Mouse (Mus musculus) kidney, postnatal 10 days (tissue): Measurements from ENCODE around the gene Nme9.

Source experiments
- DNase-seq: peaks from one replicate; pipeline ENCODE4 v3.0.0; 2021; ENCODE audit warnings: mixed read lengths

Gene Nme9

DNA sequence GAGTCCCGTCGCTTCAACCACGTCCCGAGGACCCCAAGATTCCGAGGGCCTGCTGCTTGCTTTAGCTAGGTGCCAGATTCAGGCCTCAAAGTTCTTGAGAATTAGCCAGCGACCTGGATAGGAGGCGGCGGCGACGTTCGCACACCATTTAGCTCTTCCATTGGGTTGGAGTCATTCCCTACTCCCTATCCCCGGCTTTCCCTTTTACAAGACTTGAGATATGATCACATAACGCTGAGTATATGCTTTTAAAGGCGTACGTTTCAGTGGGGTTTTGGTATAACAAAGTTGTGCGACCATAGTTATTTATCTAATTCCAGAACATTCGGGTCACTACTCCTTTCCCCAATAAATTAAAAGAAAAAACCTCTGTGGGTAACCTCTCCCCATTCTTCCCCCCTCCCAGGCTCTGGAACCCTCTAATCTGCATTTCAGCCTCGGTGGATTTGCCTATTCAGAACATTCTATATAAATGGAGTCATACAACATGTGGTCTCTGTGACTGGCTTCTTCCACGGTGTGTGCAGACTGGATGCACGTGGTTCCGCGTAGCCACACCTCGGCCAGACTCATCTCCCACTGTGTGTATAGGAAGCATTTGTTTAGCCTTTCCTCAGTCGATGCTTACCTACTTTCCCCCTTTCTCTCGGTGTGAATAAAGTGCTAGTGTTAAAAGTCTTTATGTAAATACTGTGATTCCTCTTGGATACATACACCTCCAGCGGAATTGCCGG, 14.1 kb upstream of the Nme9 start, which contains the start of gene Mras:
Gene Mras, minus strand, starts transcription at position 351 of the 734 bp plus-strand sequence.
- no peak for DNase-seq

DNA sequence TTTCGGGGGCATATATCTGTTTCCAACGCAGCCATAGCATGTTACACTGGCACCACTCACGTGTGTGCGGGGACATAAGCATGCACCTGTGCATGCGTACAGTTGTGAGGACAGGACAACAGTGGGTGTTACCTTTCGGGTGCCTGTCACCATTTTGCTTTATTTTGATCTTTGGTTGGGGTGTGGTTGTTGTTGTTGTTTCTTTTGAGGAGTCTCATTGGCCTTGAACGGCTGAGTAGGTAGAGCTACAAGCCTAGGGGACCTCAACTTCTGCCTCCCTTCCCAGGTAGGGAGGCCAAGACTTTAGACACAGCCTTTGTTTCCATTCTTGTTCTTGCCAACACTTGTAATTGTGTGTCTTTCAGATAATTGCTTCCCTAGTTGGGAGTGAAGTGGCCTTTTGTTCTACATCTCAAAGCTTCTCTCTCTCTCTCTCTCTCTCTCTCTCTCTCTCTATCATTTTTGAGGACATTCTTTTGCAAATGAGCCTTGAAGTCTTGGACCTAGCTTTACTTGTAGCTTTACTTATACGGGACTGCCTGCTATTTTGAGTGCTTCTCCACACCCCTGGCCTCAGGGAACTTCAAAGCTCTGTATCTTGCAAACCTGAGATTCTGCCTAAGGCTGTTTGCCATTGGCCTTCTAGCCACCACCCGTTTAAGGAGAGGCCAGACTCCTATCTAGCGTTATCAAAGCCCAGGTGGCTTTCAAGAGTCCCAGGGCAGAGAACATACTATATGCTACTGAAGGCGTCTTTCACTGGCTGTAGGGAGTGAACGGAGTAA, 13.3 kb upstream of the Nme9 start:
- DNase-seq: no peak

DNA sequence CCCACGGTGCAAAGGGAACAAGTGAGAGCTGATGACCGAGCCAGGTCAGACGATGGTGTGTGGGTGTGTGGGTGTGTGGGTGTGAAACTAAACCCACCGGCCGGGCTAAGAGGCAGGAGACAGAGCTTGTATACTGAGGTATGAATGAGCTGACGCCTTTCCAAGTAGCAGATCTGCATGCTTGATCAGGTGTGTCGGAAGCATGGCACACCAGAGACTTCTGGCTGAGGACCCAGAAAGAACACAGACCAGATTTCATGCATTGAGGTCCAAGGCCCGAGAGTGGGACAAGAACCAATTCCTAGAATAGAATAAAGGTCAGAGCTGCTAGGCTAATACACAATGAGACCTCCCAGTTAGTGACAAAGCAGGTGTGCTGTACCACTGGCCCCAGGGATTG, 12.2 kb upstream of the Nme9 start:
- DNase-seq: no peak

DNA sequence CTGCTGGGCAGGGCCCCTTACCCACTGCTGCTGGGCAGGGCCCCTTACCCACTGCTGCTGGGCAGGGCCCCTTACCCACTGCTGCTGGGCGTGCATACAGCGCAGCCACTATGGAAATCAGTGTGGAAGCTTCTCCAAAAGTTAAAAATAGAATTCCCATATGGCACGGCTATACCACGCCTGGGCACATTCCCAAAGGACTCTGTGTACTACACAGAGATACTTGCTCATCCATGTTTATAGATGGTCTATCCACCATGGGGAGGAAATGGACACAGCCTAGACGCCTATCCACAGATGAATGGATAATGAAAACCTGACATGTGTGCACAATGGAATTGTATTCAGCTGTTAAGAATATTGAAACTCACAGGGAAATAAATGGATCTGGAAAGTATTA, 10.3 kb upstream of the Nme9 start:
- no peak for DNase-seq

DNA sequence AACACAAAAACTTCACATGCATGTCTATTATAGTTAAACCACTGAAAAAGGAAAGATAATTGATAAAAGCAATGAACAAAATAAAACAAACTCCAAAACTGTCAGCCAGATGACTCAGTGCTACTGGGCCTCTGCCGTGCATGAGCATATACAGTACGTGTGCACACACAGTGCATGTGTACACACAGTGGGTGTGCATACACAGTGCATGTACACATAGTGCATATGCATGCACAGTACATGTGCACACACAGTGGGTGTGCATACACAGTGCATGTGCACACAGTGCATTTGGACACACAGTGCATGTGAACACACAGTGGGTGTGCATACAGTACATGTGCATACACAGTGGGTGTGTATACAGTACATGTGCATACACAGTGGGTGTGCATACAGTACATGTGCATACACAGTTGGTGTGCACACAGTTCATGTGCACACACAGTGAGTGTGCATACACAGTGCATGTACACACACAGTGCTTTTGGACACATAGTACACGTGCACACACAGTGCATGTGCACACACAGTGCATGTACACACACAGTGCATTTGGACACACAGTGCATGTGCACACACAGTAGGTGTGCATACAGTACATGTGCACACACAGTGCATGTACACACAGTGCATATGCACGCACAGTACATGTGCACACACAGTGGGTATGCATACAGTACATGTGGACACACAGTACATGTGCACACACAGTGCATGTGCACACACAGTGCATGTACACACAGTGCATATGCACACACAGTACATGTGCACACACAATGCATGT, 9.4 kb upstream of the Nme9 start:
- DNase-seq: no peak

DNA sequence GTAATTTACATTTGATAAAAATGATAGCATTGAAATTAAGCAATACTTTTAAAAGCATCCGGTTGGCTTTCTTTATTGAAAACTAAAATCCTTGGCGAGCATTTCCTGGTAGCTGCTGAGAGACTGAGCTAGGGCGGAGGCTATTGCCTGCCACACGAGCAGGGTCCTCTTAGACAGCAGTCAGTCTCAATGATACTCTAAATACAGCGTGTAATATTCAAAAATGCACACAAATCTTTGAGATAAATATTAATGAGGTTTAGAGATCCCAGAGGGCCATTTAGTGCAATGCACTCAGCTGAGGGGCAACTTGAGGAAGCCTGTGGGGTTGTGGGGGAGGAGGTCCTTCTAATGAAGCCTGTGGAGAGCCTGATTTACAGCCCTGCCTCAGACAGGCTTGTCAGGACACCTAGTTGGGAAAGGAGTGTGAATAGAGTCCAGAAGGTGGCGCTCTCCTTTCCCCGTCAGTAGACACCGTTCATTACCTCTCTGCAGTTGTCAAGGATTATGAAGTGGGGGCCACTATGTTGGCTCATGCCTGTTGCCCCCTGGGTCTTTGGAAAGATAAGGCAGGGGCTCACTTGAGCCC, 6.6 kb upstream of the Nme9 start:
- DNase-seq: peak; percentile 42

DNA sequence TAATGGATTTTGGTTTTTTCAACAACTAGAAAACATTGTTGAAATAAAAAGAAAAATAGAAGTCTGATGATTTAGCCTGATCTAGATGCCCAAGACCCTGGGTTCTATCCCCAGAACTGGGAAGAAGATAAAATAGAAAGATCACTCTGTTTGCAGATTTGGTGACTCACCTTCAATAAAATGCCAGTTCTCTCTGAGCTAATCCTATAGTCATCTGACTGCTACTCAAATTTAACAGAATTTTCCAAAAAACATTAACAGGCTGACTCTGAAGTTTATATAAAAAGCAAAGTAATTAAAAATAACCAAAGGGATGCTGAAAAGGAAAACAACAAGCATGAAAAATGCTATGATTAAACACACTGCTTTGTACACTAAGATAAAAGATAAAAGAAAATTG, 5.0 kb upstream of the Nme9 start:
- no peak for DNase-seq

DNA sequence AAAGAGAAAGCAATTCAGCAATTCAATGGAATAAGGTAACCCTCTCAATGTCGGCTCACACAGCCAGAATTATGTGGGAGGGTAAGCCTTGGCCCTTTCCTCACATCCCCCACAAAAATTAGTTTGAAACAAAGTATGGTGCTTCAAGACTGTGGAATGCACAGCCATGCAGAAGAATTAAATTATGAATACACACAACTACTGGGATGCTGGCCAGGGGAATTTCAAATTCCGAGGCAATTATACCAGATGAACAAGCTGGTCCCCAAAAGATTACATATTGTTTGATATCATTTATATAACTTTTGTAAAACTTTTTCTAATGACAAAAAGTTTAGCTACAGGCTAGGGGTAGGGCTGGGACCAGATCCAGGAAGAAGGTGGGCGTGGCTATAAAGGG, 4.0 kb upstream of the Nme9 start:
- DNase-seq: no peak

DNA sequence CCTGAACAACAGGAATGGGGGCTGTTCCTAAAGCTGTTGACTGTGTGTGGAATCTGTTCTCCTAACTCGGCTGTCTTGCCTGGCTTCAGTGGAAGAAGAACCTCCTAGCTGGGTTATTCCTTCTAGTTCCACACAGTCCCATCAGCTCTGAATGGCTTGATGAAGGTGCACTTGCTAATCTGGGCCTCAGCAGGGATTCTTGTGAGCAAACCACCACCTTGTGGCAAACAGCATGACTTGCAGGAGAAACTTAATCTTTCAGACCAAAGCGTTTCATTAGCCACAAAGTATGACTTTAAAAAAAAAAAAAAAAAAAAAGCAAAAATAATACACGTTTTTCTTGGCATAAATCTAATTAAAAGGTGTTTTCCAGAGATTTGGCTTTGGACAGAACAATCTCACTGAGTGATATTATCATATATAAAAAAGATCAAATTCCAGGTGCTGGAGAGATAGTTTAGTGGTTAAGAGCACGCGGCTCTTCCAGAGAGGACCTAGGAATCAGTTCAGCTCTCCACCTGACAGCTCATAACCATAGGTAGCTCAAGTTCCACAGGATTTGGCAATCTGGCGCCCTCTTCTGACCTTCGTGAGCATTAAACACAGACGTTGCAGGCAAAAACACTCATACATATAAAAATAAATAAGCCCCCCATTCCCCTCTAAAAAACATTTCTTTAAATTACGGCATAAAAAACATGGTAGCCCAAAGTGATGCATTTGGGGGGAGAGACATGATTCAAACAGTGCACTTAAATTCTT, 1.2 kb upstream of the Nme9 start:
- DNase-seq: peak; percentile 43

DNA sequence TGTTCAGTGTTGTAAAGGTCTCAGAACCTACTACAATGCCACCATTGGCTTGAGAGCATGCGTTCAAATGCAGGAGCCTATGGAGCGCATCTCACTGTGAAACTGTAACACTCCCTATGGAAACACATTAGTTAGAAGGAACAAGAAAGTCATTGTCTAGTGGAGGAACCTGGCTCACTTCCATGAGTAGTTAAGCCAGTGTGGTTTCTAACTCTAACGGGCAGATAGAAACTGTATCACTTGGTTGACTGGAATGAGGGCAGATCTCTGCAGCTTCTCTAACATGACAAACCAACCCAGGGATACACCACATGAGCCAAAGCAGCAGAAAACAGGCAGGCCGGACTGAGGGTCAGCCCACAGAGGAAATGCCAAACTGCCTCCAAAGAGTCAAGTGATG, 2.9 kb downstream of the Nme9 start:
- DNase-seq: no peak

DNA sequence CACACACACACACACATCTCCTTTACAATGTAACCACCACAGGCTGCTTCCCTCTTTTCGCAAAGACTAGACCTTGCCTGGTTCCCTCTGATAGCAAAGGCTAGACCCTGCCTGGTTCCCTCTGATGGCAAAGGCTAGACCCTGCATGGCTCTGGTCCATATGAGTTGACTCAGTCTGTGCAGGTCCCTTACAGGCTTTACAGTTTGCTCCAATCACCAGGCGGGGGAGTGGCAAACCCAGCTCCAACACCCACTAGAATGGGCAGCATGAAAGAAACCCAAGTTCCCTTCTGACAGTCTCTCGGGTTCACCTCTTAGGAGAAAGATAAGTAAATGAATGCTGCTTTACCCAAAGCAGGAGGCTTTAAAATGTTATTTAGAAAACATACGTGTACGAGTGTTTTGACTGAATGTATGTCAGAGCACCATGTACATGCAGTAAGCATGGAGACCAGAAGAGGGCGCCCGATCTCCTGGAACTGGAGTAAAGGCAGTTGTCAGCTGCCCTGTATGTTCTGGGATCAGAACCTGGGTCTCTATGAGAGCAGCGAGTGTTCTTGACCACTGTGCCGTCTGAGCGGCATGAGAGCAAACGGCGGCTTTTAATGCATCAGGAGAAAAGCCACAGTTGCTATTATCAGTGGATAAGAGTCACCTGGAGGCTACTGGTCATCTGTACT, 7.4 kb downstream of the Nme9 start:
- DNase-seq: peak; percentile 73

DNA sequence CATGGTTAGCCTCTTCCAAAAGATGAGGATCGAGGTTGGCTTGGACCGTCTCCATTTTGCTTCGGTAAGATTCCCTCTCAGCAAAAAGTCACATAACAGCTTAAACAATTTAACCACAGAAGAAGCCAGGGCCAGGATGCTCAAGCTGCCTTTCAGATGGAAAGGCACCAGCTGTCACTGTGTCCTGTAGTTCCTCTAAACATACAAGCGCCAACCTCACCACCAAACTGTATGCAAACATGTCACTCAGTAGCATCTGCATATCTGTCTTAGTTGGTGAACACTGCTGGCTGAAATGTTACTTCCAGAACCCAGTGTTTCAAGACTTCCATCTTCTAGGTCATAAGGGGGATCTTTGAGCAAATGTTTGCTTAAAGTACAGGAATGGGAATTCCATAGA, 8.5 kb downstream of the Nme9 start:
- DNase-seq: no peak

DNA sequence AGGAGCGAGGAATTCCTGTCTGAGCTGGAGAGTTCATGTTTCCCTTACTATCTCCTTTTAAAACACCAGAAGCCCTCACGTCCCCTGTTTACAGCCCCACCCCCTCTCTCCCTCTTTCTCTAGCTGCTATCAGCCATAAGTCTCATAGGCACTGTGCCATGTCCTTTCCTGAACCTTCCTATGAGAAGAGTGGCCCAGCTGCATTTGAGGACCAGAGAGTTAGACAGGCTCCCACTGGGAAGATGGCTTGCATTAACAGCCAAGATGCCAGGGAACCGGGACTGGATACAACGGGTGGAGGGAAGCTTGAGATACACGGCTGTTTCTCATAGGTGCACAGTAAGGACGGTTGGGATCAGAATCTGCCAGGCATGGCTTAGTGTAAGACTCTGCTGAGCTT, 13.6 kb downstream of the Nme9 start:
- no peak for DNase-seq

DNA sequence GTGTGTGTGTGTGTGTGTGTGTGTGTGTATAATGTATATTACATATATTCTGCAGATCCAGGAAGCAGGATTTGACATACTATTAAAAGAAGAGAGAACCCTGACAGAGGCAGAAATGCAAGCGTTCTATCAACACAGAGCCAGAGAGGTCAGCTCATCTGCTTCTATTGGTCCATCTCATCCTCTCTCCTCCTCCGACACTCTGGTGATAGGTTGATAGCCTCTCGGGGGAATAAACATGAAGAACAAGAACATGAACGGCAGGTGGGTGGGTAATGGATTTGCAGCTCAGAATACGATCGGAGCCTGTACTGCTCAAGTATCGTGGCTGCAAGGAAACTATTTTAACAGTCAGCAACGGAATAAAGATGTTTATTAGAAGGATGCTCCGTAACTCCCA, 17.3 kb downstream of the Nme9 start:
- DNase-seq: no peak

DNA sequence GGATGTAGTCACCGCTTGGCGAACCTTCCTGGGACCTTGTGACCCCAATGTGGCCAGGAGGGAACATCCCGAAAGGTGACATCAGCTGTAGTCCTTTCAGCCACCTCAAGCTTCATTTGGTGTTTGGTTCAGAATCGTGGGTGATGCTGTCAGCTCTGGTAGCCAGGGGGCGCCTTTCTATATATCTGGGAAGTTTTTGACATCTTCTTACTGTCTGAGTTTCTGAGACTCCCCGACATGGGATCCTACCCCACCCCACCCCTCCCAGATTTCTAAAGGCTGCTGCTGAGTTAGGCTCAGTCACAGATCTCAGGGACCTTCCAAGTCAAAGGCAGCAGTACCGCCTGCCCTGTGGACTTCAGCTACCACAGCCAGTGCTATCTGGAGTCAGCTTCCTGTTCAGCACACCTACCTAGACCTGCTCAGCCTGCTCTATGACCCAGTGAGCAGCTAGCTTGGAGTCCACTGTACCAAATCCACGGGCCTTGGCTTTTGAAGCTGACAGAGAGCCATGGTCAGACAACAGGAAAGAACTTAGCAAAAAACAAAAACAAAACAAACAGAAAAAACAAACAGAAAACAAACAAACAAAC, 18.5 kb downstream of the Nme9 start:
- no peak for DNase-seq

DNA sequence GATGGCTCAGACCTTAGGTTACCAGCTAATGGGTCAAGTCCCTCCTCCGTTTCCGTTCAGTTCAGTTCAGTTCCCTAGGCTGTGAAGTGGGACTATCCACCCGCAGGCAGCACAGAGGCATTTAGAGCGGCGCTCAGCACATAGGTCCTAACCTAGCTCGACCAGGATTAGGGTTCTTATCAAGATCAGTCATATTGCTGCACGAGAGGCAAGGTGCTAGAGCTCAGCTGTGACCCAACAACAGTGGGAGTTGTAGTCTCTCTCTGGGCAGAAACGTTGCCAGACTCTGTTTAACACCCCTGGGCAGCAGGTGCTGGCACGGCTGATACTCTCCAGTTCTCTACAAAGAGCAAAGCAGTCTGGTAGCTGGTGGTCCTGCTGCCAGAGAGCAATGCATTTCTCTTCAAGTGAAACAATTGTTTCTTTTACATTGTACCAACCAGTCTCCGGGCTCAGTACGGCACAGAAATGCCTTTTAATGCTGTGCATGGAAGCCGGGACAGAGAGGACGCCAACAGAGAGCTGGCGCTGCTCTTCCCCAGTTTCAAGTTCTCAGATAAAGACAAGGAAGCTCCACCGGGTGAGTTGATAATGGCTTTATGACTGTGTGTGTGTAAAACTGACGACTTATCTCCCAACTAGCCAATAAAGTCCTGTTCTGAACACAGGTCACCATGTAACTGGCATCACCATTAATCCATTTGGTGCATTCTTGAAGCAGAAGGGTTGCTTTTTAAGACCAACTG, 19.2 kb downstream of the Nme9 start:
- DNase-seq: no peak

DNA sequence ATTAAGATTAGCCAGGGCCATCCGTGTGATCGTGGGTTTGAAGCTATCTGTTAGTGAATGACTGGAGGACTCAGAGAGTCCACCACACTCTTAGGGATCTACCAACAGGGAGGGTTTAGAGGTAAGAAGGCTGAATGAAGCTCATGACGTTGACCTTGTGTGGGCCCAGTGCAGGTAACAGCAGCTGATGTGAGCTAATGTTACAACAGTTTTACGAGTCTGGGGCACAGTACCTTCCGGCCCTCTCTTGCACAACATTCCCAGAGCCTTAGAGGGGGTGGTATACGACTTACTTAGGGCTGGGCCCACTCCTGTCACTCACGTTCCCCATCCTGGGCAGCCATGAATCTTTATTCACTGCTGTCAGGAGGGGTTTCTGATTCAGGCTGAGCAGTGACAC, 20.1 kb downstream of the Nme9 start:
- no peak for DNase-seq

DNA sequence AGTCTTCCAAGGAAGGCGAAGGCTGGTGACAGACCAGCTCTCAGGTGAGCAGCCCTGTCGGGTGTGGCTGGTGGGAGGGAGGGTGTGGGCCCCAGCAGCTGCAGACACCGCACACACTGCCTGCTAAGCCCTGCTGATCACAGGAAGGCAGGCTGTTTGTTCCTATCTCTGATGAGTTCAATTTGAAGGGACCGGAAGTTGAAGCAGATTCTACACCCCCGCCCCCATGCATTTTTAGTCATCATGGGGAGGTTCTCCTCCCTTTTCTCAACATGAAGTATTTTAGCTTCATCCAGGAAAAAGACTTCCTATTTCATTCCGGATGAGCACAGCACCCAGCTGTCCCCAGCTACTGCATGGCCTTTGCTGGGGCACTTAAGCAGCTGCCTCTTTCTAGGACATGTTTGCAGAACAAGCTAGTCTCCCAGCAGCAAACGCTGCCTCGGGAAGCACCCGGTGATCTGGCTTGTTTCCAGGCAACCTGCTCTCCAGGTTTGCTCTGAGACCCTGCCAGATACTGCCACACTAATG, 28.0 kb downstream of the Nme9 start:
- no peak for DNase-seq

DNA sequence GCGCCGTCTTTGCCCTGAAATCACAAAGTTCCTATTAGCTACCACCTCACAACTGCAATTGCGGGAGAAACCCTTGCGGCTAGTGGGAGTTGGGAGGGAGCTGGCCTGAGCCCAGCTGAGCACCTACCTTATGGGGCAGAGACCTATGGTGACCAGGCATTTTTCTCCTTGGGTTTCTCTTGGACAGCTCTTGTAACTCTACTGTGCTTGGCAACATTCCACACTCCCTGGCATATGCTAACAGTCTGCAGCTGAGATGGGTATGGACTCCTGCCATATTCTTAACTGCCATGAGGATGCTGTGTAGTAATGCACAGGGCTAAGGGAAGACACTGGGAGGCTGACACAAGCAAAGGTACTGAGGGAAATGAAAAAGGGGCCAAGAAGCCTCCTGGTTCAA, 29.5 kb downstream of the Nme9 start:
- DNase-seq: no peak

DNA sequence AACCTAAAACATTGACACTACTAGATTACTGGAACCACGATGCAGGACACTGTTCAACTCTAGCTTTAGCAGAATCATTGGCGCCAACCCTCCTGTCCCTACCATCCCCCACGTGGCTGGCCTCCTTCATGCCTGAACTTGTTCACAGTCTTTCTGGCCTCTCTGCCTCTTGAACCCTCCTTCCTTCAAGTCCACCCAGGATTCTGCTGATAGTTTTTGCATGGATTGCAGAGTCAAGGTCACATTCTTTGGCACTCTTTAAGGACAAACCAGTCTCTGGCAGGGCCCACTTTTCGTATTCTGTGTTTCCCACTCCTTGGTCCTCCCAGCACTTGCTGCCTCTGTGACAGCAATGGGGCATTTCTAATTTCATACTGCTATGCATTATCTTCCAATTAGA, 31.9 kb downstream of the Nme9 start:
- no peak for DNase-seq

DNA sequence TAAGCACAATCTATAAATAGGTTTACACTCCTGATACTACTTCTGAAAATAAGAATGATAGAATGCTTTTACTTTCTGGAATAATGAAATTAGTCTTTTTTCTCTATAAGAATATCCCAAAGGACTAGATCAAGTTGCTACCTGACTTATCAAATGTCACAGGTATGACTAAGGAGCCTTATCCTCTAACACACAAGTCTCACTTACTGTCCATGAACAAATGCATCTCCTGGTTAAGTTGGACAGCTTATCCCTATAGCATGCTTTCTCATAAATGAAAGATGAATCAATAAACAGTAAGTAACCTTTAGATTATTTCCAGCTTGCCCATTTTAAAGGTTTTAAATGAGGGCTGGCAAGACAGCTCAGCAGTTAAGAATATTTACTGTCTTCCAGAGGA, 33.4 kb downstream of the Nme9 start:
- no peak for DNase-seq
